In the genomic region with DNA sequence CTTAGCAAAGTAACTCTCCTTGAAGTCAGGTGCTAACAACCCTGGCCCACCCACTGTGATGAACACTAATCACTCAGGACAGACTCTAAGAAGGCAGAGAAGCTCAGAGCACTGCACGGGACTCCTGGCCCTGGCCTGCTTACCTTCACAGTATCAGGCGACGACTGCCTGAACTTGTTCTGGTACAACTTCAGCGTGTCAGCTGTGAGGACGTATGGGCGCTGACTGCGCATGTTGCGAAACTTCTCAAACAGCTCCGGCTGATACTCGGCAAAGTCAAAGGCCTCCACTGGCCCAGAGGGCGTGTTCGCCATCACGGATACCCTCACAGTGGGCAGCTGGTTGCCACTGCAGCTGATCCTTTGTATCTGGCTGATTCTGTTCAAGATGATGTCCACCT, we compare ENCODE assay signal across 19 mouse cellular contexts. TPM values are rescaled to one million over a fixed set of nuclear protein-coding genes. Genes with fewer than 3 reads are reported as not detected.
DNase-seq lines count a peak whose midpoint lies in the region; ATAC-seq and TF ChIP-seq lines count a peak whose summit lies in the region.
"Had no signal": no experiment of that assay in that cellular context is flagged by ENCODE, and none has a peak within 500 bp of the region (broad histone marks: within the 10 kb centered on the region; RNA-seq: fewer than 3 reads in every experiment).

No protein-coding gene starts in this region.

- 64% methylated on average over 13 of the region's 13 CpGs for WGBS in limb, embryonic 15.5 days
- 79% methylated on average over 13 of the region's 13 CpGs for WGBS in limb, embryonic 10.5 days
- 47% methylated on average over 13 of the region's 13 CpGs for WGBS in stomach, postnatal 0 days

- no peak for TF ChIP-seq CTCF in stomach, postnatal 0 days (IDR thresholded peaks at IDR 0.05; ENCODE audit: low read depth)

- ATAC-seq in limb, embryonic 15.5 days (ENCODE audit: insufficient number of reproducible peaks, low FRiP score, low TSS enrichment, low read depth) = no peak
- peak; percentile 35; the same call in 1 of the 2 replicates for ATAC-seq in stomach, postnatal 0 days (ENCODE audit: low FRiP score, low TSS enrichment)
- ATAC-seq: activated CD4-positive, CD25-positive, alpha-beta regulatory T cell, adult 4 months; forebrain, embryonic 15.5 days; Patski had no signal

- H3K36me3 ChIP-seq in limb, embryonic 15.5 days = peaks cover 88% of the 10 kb centered on the region
- H3K36me3 ChIP-seq in limb, embryonic 10.5 days = peaks cover 3% of the 10 kb centered on the region
- H3K36me3 ChIP-seq in stomach, postnatal 0 days (ENCODE audit: control insufficient read depth, insufficient read depth, low read length) = peaks cover 9% of the 10 kb centered on the region
- H3K36me3 ChIP-seq: forebrain, embryonic 15.5 days; hindbrain, embryonic 13.5 days had no signal

- H3K4me1 ChIP-seq in limb, embryonic 15.5 days = 0 out of 2 replicates have a peak, but pooled peaks cover 5% of the 10 kb centered on the region
- no peaks in the 10 kb centered on the region for H3K4me1 ChIP-seq in limb, embryonic 10.5 days
- H3K4me1 ChIP-seq in stomach, postnatal 0 days (replicated peaks; ENCODE audit: control insufficient read depth, insufficient read depth) = no peaks in the 10 kb centered on the region
- H3K4me1 ChIP-seq: forebrain, embryonic 15.5 days; hindbrain, embryonic 13.5 days had no signal

- H3K9ac ChIP-seq in limb, embryonic 15.5 days = no peak overlapping the region
- no peak overlapping the region for H3K9ac ChIP-seq in stomach, postnatal 0 days (ENCODE audit: low read length)
- H3K9ac ChIP-seq: forebrain, embryonic 15.5 days; heart, embryonic 15.5 days; hindbrain, embryonic 13.5 days had no signal

- no peaks in the 10 kb centered on the region for H3K27me3 ChIP-seq in limb, embryonic 15.5 days
- no peaks in the 10 kb centered on the region for H3K27me3 ChIP-seq in limb, embryonic 10.5 days (ENCODE audit: low read depth, poor library complexity, severe bottlenecking)
- no peaks in the 10 kb centered on the region for H3K27me3 ChIP-seq in stomach, postnatal 0 days (ENCODE audit: control insufficient read depth, insufficient read depth, low read length)
- H3K27me3 ChIP-seq: forebrain, embryonic 15.5 days; heart, embryonic 15.5 days; hindbrain, embryonic 13.5 days; Patski had no signal

- no peak overlapping the region for H3K4me2 ChIP-seq in limb, embryonic 15.5 days
- H3K4me2 ChIP-seq in stomach, postnatal 0 days (replicated peaks; ENCODE audit: low read depth) = no peak overlapping the region
- H3K4me2 ChIP-seq: forebrain, embryonic 15.5 days; heart, embryonic 11.5 days; heart, embryonic 15.5 days; hindbrain, embryonic 13.5 days had no signal

- H3K9me3 ChIP-seq in limb, embryonic 15.5 days = no peaks in the 10 kb centered on the region
- H3K9me3 ChIP-seq in limb, embryonic 10.5 days (replicated peaks) = no peaks in the 10 kb centered on the region
- no peaks in the 10 kb centered on the region for H3K9me3 ChIP-seq in stomach, postnatal 0 days (ENCODE audit: control insufficient read depth, low read length)
- H3K9me3 ChIP-seq: forebrain, embryonic 15.5 days; heart, embryonic 15.5 days had no signal

- 0 out of 2 replicates have a peak overlapping the region, but pooled peaks have one; percentile 5 for H3K27ac ChIP-seq in limb, embryonic 15.5 days
- H3K27ac ChIP-seq in limb, embryonic 10.5 days = no peak overlapping the region
- no peak overlapping the region for H3K27ac ChIP-seq in stomach, postnatal 0 days (replicated peaks)
- H3K27ac ChIP-seq: forebrain, embryonic 15.5 days; heart, embryonic 15.5 days; hindbrain, embryonic 13.5 days had no signal

- no peak for TF ChIP-seq EP300 in stomach, postnatal 0 days (optimal IDR thresholded peaks at IDR 0.05)

- no peak for DNase-seq in limb, embryonic 10.5 days (ENCODE audit: low spot score)
- DNase-seq in lung, adult 18-20 months = peak; percentile 30 to 45
- no peak for DNase-seq in lung, postnatal 4 days
- peak; percentile 24 for DNase-seq in urinary bladder, postnatal 14 days (ENCODE audit: low spot score)
- no peak for DNase-seq in urinary bladder, postnatal 4 days (ENCODE audit: low spot score in 2 of 2)
- DNase-seq in stomach, postnatal 0 days (ENCODE audit: low spot score) = peak; percentile 45
- no peak for DNase-seq in heart, adult 9 months (ENCODE audit: low spot score in 2 of 2)
- DNase-seq: adrenal gland, postnatal 25 days; cerebellum, adult 18-20 months; cerebellum, adult 9-11 months; heart, adult 18-20 months; heart, postnatal 14 days had no signal

- H3K4me3 ChIP-seq in limb, embryonic 15.5 days = no peak overlapping the region
- H3K4me3 ChIP-seq in limb, embryonic 10.5 days = no peak overlapping the region
- H3K4me3 ChIP-seq in stomach, postnatal 0 days (ENCODE audit: low read depth, low read length) = no peak overlapping the region
- H3K4me3 ChIP-seq: forebrain, embryonic 15.5 days; heart, embryonic 15.5 days; hindbrain, embryonic 13.5 days had no signal

RNA-seq across cellular contexts. Expression of gene Col6a3, which starts 42.7 kb away (rescaled TPM):
- 183 and 219 TPM in 2 replicates for polyA plus RNA-seq in limb, embryonic 15.5 days (2015; fragmentation: Nextera tagmentation; extraction: Ambion mirVana)
- 2.8 and 5.6 TPM in 2 replicates for polyA plus RNA-seq in limb, embryonic 10.5 days (2016; fragmentation: Nextera tagmentation; extraction: Ambion mirVana)
- 56.9 and 60.5 TPM in 2 replicates for polyA plus RNA-seq in stomach, postnatal 0 days (2015; fragmentation: Nextera tagmentation; extraction: Ambion mirVana)
- polyA plus RNA-seq: activated CD4-positive, CD25-positive, alpha-beta regulatory T cell, adult 4 months had no signal

Comparison
In these comparisons a context has a peak if more than half of its experiments do, and no peak if none do; other contexts are left out.
1. DNase-seq: peak in lung, adult 18-20 months (2 of 2), urinary bladder, postnatal 14 days (single experiment) and stomach, postnatal 0 days (single experiment); none in limb, embryonic 10.5 days (single experiment), lung, postnatal 4 days (0 of 2), urinary bladder, postnatal 4 days (0 of 2) and heart, adult 9 months (0 of 2).